Mouse (Mus musculus): ENCODE data around the gene Ccdc117.
A peak's percentile ranks its signal among the peaks of the same experiment; 100 is the strongest.

DNA sequence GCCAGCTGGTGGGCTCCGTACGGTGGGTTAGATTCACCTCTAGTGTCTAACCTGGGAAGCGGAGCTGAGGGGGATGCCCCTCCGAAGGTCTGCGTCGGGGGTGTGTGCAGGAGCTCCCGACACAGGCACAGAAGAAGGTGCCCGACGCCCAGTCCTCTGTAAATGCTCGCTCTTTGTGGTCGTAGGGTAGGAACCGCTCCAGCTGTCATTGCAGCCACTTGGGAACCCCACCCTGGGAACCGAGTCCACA lies 20.8 kb downstream of the Ccdc117 start:
- TF ChIP-seq CTCF (conservative IDR thresholded peaks at IDR 0.05 in 1 of 2, IDR thresholded peaks at IDR 0.05 in 1 of 2; ENCODE audit: low read depth in 2 of 2, low read length in 2 of 2) (no peak), CHD2 (IDR thresholded peaks at IDR 0.05; ENCODE audit: low read length) (no peak), RCOR1 (conservative IDR thresholded peaks at IDR 0.05; ENCODE audit: low read depth, low read length) (peak; percentile 16; the same call in 1 of the 2 replicates), USF1 (IDR thresholded peaks at IDR 0.05; ENCODE audit: low read depth, low read length) (no peak), ETS1 (conservative IDR thresholded peaks at IDR 0.05; ENCODE audit: low read depth, low read length) (no peak), POLR2A (IDR thresholded peaks at IDR 0.05; ENCODE audit: low read depth, low read length) (no peak), JUN (IDR thresholded peaks at IDR 0.05; ENCODE audit: insufficient read depth, low read depth, low read length) (no peak), ZC3H11A (IDR thresholded peaks at IDR 0.05; ENCODE audit: low read depth, low read length) (no peak), KAT2A (IDR thresholded peaks at IDR 0.05; ENCODE audit: insufficient replicate concordance, low read length) (no peak)
